Mouse (Mus musculus): ENCODE data around the gene Trpc1. TPM values are rescaled to one million over a fixed set of nuclear protein-coding genes. Genes with fewer than 3 reads are reported as not detected.

Gene Trpc1
- polyA plus RNA-seq (2012; ENCODE audit: low replicate concordance) = 0.46 and 2.0 TPM in 2 replicates

GRCm38 (mm10) chr9:95750037-95750511, at the start of gene Trpc1:
TSS of gene Trpc1 (minus strand) at chr9:95750375.

Other genes with a start within 250 kb of the Trpc1 start
- gene U2surp, start 238.4 kb downstream of the Trpc1 start, polyA plus RNA-seq (2012; ENCODE audit: low replicate concordance) = 1.8 and 10.0 TPM in 2 replicates
- gene Paqr9, start 190.7 kb downstream of the Trpc1 start, polyA plus RNA-seq (2012; ENCODE audit: low replicate concordance) = 7.8 and 15.3 TPM in 2 replicates
- 0.45 and 0.49 TPM in 2 replicates for gene Pcolce2, start 112.8 kb downstream of the Trpc1 start, polyA plus RNA-seq (2012; ENCODE audit: low replicate concordance)
- 0.65 and 0.69 TPM in 2 replicates for gene Pls1, start 94.9 kb upstream of the Trpc1 start, polyA plus RNA-seq (2012; ENCODE audit: low replicate concordance)
- gene Atr, start 107.2 kb upstream of the Trpc1 start, polyA plus RNA-seq (2012; ENCODE audit: low replicate concordance) = 2.4 and 4.6 TPM in 2 replicates
- 3.0 and 3.1 TPM in 2 replicates for gene Xrn1, start 204.4 kb upstream of the Trpc1 start, polyA plus RNA-seq (2012; ENCODE audit: low replicate concordance)